Mouse (Mus musculus): ENCODE results near the gene H2al1g. TPM values are rescaled to one million over a fixed set of nuclear protein-coding genes. Genes with fewer than 3 reads are reported as not detected.
"Not testable (repeated sequence)": the region's sequence is repeated elsewhere in the genome, so short reads cannot be mapped to it uniquely, and the experiment has no call there.

Gene H2al1g
- not detected in 2 replicates for polyA plus RNA-seq (2012; rRNA removed)

DNA sequence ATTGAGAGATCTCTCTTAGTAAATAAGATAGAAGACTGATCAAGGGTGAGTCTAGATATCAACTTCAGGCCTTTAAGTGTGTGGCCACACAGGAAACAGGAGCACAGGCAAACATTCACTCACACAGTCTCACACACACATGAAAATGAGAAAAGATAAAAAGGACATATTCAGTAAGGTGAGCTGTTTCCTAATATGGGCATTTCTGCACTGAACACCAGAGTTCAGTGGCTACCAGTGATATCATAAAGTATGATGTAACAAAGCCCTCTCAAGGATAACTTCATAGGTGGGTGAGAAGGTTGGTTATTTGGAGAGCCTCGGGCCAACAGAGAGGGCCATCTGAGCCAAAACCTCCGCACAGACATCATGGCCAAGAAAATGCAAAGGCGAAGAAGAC is at the start of gene H2al1g:
TSS of gene H2al1g (plus strand) at position 301 of the 400 bp plus-strand sequence.
- DNase-seq (ENCODE audit: low read depth), result not testable (repeated sequence)

GRCm38 (mm10) chrX:11269074-11269473 is 49.0 kb upstream of the H2al1g start:
- DNase-seq (ENCODE audit: low read depth), result peak; percentile 68
- TF ChIP-seq POLR2A (IDR thresholded peaks at IDR 0.05; ENCODE audit: borderline replicate concordance, extremely low read depth, insufficient read depth, insufficient read length, poor library complexity, severe bottlenecking) (no peak), CTCF (IDR thresholded peaks at IDR 0.05; ENCODE audit: borderline replicate concordance, extremely low read depth, insufficient read depth, insufficient read length) (no peak)

DNA sequence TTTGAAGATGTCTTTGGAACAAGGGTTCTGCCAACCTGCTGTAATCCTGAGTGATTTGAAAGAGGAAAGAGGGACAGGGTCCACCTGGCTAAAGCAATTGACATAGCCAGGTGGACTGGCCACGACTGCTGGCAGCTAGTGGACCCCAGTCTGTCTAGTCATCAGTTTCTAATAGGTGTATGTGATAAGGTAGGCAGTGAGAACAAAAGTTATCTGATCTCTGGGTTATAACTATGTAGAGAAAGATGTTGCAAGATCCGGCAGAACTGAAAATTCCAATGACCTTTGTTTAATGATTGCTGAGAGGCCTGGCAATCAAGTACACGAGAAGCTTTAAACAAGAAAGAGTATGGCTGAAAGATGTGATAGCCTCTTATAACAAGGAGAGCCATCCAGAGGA is 44.9 kb upstream of the H2al1g start:
- TF ChIP-seq CTCF (IDR thresholded peaks at IDR 0.05; ENCODE audit: borderline replicate concordance, extremely low read depth, insufficient read depth, insufficient read length), result no peak
- no peak for TF ChIP-seq POLR2A (IDR thresholded peaks at IDR 0.05; ENCODE audit: borderline replicate concordance, extremely low read depth, insufficient read depth, insufficient read length, poor library complexity, severe bottlenecking)
- DNase-seq (ENCODE audit: low read depth), result no peak

DNA sequence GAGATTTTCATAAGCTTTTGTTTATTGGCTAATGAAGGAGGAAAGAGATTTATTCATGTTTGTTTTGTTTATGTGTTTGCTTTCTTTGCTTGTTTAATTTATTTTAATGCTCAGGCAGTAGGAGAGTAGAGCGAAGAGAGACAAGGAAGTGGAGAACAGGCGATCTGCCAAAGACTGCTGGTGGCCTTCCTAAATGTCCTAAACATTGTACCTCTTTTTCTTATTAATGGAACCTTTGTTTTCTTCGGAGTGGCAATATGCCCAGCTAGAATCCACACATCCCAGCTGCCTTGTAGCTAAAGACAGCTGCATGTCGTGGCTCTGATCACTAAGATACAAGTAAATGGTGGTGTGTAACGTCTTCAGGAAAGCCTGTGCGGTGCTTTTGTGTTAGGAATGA is 41.0 kb upstream of the H2al1g start:
- no peak for DNase-seq (ENCODE audit: low read depth)
- TF ChIP-seq POLR2A (IDR thresholded peaks at IDR 0.05; ENCODE audit: borderline replicate concordance, extremely low read depth, insufficient read depth, insufficient read length, poor library complexity, severe bottlenecking) (no peak), CTCF (IDR thresholded peaks at IDR 0.05; ENCODE audit: borderline replicate concordance, extremely low read depth, insufficient read depth, insufficient read length) (no peak)

- no peak for TF ChIP-seq CTCF (IDR thresholded peaks at IDR 0.05; ENCODE audit: borderline replicate concordance, extremely low read depth, insufficient read depth, insufficient read length)
- no peak for DNase-seq (ENCODE audit: low read depth)
Observed at GRCm38 (mm10) chrX:11280741-11281140, 37.3 kb upstream of the H2al1g start.

- TF ChIP-seq POLR2A (IDR thresholded peaks at IDR 0.05; ENCODE audit: borderline replicate concordance, extremely low read depth, insufficient read depth, insufficient read length, poor library complexity, severe bottlenecking) (no peak), CTCF (IDR thresholded peaks at IDR 0.05; ENCODE audit: borderline replicate concordance, extremely low read depth, insufficient read depth, insufficient read length) (no peak)
- peak; percentile 22 for DNase-seq (ENCODE audit: low read depth)
Observed at GRCm38 (mm10) chrX:11288306-11288882, 29.7 kb upstream of the H2al1g start.

DNA sequence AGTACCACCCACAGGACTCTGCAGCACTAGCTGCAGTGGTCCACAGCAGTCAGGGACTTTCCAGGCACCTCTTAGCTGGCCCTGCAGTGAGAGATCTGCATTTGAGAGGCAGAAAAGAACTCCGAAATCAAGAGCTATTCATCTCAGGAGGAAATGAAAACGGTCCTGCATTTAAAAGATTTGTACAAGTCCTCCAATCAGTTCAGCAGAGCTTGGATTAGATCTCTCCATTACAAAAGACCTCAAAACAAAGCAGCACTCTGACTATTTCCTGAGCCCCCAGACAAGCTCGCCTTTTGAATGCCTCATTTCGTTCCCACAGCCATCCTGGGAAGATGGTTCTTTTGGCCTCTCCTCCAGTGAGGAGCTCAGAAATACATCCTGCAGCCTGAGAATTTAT is 28.8 kb upstream of the H2al1g start:
- TF ChIP-seq POLR2A (IDR thresholded peaks at IDR 0.05; ENCODE audit: borderline replicate concordance, extremely low read depth, insufficient read depth, insufficient read length, poor library complexity, severe bottlenecking) (no peak), CTCF (IDR thresholded peaks at IDR 0.05; ENCODE audit: borderline replicate concordance, extremely low read depth, insufficient read depth, insufficient read length) (no peak)
- DNase-seq (ENCODE audit: low read depth), result peak; percentile 3

DNA sequence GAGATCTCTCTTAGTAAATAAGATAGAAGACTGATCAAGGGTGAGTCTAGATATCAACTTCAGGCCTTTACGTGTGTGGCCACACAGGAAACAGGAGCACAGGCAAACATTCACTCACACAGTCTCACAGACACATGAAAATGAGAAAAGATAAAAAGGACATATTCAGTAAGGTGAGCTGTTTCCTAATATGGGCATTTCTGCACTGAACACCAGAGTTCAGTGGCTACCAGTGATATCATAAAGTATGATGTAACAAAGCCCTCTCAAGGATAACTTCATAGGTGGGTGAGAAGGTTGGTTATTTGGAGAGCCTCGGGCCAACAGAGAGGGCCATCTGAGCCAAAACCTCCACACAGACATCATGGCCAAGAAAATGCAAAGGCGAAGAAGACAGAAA is 19.1 kb upstream of the H2al1g start, which contains the start of gene H2al1a:
TSS of gene H2al1a (plus strand) at position 301 of the 400 bp plus-strand sequence.
- not testable (repeated sequence) for DNase-seq (ENCODE audit: low read depth)

DNA sequence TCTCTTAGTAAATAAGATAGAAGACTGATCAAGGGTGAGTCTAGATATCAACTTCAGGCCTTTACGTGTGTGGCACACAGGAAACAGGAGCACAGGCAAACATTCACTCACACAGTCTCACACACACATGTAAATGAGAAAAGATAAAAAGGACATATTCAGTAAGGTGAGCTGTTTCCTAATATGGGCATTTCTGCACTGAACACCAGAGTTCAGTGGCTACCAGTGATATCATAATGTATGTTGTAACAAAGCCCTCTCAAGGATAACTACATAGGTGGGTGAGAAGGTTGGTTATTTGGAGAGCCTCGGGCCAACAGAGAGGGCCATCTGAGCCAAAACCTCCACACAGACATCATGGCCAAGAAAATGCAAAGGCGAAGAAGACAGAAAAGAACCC is 15.9 kb upstream of the H2al1g start, which contains the start of gene H2al1b:
TSS of gene H2al1b (plus strand) at position 301 of the 400 bp plus-strand sequence.
- not testable (repeated sequence) for DNase-seq (ENCODE audit: low read depth)

DNA sequence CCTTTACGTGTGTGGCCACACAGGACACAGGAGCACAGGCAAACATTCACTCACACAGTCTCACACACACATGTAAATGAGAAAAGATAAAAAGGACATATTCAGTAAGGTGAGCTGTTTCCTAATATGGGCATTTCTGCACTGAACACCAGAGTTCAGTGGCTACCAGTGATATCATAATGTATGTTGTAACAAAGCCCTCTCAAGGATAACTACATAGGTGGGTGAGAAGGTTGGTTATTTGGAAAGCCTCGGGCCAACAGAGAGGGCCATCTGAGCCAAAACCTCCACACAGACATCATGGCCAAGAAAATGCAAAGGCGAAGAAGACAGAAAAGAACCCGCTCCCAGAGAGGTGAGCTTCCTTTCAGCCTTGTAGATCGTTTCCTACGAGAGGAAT is 12.7 kb upstream of the H2al1g start, which contains the start of gene H2al1c:
TSS of gene H2al1c (plus strand) at position 301 of the 400 bp plus-strand sequence.
- not testable (repeated sequence) for DNase-seq (ENCODE audit: low read depth)

- not testable (repeated sequence) for DNase-seq (ENCODE audit: low read depth)
Observed at GRCm38 (mm10) chrX:11308524-11308923, 9.5 kb upstream of the H2al1g start, which contains the start of gene H2al1d. H2al1d (plus strand) TSS chrX:11308824.

GRCm38 (mm10) chrX:11311634-11312033 is 6.4 kb upstream of the H2al1g start, which contains the start of gene H2al1e:
H2al1e (plus strand) TSS chrX:11311934.
- not testable (repeated sequence) for DNase-seq (ENCODE audit: low read depth)

DNA sequence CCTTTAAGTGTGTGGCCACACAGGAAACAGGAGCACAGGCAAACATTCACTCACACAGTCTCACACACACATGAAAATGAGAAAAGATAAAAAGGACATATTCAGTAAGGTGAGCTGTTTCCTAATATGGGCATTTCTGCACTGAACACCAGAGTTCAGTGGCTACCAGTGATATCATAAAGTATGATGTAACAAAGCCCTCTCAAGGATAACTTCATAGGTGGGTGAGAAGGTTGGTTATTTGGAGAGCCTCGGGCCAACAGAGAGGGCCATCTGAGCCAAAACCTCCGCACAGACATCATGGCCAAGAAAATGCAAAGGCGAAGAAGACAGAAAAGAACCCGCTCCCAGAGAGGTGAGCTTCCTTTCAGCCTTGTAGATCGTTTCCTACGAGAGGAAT is 3.2 kb upstream of the H2al1g start, which contains the start of gene H2al1f:
TSS of gene H2al1f (plus strand) at position 301 of the 400 bp plus-strand sequence.
- DNase-seq (ENCODE audit: low read depth), result not testable (repeated sequence)

GRCm38 (mm10) chrX:11321192-11321591 is 3.1 kb downstream of the H2al1g start, which contains the start of gene H2al1h:
H2al1h (plus strand) TSS chrX:11321492.
- not testable (repeated sequence) for DNase-seq (ENCODE audit: low read depth)

GRCm38 (mm10) chrX:11324359-11324758 is 6.3 kb downstream of the H2al1g start, which contains the start of gene H2al1i:
H2al1i (plus strand) TSS chrX:11324659.
- DNase-seq (ENCODE audit: low read depth), result not testable (repeated sequence)

DNA sequence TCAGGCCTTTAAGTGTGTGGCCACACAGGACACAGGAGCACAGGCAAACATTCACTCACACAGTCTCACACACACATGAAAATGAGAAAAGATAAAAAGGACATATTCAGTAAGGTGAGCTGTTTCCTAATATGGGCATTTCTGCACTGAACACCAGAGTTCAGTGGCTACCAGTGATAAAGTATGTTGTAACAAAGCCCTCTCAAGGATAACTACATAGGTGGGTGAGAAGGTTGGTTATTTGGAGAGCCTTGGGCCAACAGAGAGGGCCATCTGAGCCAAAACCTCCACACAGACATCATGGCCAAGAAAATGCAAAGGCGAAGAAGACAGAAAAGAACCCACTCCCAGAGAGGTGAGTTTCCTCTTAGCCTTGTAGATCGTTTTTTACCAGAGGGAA is 9.5 kb downstream of the H2al1g start, which contains the start of gene H2al1j:
TSS of gene H2al1j (plus strand) at position 301 of the 400 bp plus-strand sequence.
- not testable (repeated sequence) for DNase-seq (ENCODE audit: low read depth)
